Mouse (Mus musculus): Measurements from ENCODE around the gene Ccdc136. TPM values are rescaled to one million over a fixed set of nuclear protein-coding genes. Genes with fewer than 3 reads are reported as not detected.
"Not testable (repeated sequence)": the region's sequence is repeated elsewhere in the genome, so short reads cannot be mapped to it uniquely, and the experiment has no call there.

Gene Ccdc136
- polyA plus RNA-seq, 1 experiment from 2014 or later, result 24.0 TPM

DNA sequence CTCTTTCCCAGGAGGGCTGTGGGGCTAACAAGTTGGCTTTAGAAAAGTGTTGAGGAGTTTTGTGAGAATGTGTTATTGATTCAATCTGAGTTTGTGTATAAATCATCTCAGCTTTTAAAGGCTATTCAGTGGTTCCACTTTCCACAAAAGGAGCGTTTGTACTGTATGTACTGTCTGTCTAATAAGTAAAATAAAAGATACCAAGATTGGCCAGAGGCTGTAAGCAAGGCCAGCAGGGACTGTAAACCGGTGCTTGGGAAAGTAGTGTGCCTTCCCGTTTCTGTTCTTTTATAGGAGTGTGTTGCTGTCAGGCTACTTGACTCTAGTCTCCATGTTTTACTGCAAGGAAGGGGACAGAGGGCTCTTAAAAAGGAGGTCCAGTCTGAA lies 33.0 kb upstream of the Ccdc136 start:
- no peak for ATAC-seq (ENCODE audit: insufficient number of reproducible peaks, low FRiP score, low TSS enrichment, low read depth)
- H3K27ac ChIP-seq (replicated peaks), result peak overlapping the region; percentile 63; the same call in 1 of the 2 replicates
- 62% methylated on average over 3 of the region's 3 CpGs for WGBS
- H3K4me2 ChIP-seq (replicated peaks), result no peak overlapping the region
- H3K36me3 ChIP-seq, result peaks cover 41% of the 10 kb centered on the region
- no peaks in the 10 kb centered on the region for H3K9me3 ChIP-seq (replicated peaks)
- peaks cover 32% of the 10 kb centered on the region for H3K4me1 ChIP-seq
- H3K27me3 ChIP-seq, result no peaks in the 10 kb centered on the region
- H3K4me3 ChIP-seq (replicated peaks), result no peak overlapping the region
- H3K9ac ChIP-seq, result no peak overlapping the region

DNA sequence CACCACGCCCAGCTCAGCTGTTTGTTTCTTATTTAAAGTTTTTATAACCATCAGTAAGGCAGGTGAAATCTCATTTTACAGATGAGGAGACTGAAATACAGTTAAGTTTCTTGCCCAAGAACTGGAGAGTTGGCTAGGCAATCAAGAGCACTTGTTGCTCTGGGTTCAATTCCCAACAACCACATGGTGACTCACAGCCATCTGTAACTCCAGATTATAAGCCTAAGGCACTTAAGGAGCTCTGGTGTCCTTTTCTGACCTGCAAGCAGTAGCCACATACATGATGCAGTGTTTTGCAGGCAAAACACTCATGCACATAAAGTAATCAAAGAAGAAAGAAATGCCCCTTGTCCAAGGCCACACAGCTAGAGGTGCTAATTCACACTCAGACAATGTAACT lies 30.8 kb upstream of the Ccdc136 start:
- Histone ChIP-seq H3K4me2 (replicated peaks) (no peak overlapping the region), H3K9me3 (replicated peaks) (no peaks in the 10 kb centered on the region), H3K9ac (no peak overlapping the region), H3K27ac (replicated peaks) (no peak overlapping the region), H3K27me3 (no peaks in the 10 kb centered on the region), H3K4me1 (peaks cover 23% of the 10 kb centered on the region), H3K4me3 (replicated peaks) (no peak overlapping the region), H3K36me3 (peaks cover 42% of the 10 kb centered on the region)
- ATAC-seq (ENCODE audit: insufficient number of reproducible peaks, low FRiP score, low TSS enrichment, low read depth), result no peak
- 93% methylated on average over 1 of the region's 1 CpGs for WGBS

- Histone ChIP-seq H3K9me3 (replicated peaks) (no peaks in the 10 kb centered on the region), H3K27me3 (no peaks in the 10 kb centered on the region), H3K36me3 (peaks cover 60% of the 10 kb centered on the region), H3K27ac (replicated peaks) (no peak overlapping the region), H3K4me3 (replicated peaks) (no peak overlapping the region), H3K4me1 (no peaks in the 10 kb centered on the region), H3K9ac (no peak overlapping the region), H3K4me2 (replicated peaks) (no peak overlapping the region)
- WGBS, result 87% methylated on average over 4 of the region's 4 CpGs
- no peak for ATAC-seq (ENCODE audit: insufficient number of reproducible peaks, low FRiP score, low TSS enrichment, low read depth)
Observed at GRCm38 (mm10) chr6:29377386-29377785, 18.7 kb upstream of the Ccdc136 start.

DNA sequence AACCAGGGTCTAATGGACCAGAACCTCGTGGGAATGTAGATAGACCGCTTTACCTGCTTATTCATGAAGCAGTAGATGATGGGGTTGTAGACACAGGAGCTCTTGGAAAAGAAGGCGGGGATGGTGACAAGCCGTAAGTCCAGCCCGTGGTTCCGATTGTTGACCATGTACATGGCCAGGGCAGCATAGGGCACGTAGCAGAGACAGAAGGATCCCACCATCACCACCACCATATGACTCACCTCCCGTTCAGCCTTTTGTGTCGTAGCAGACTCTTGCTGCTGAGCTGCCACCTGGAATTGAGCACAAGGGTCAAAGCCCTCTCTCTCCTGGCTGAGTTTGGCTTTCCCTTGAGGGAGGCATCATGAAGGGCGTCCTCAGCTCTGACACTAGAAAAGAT lies 17.4 kb upstream of the Ccdc136 start:
- H3K9me3 ChIP-seq (replicated peaks), result no peaks in the 10 kb centered on the region
- no peak overlapping the region for H3K4me3 ChIP-seq (replicated peaks)
- no peaks in the 10 kb centered on the region for H3K27me3 ChIP-seq
- WGBS, result 92% methylated on average over 10 of the region's 10 CpGs
- no peak for ATAC-seq (ENCODE audit: insufficient number of reproducible peaks, low FRiP score, low TSS enrichment, low read depth)
- no peaks in the 10 kb centered on the region for H3K4me1 ChIP-seq
- no peak overlapping the region for H3K27ac ChIP-seq (replicated peaks)
- no peak overlapping the region for H3K9ac ChIP-seq
- peaks cover 49% of the 10 kb centered on the region for H3K36me3 ChIP-seq
- H3K4me2 ChIP-seq (replicated peaks), result no peak overlapping the region

GRCm38 (mm10) chr6:29379954-29380353 lies 16.2 kb upstream of the Ccdc136 start:
- Histone ChIP-seq H3K4me1 (no peaks in the 10 kb centered on the region), H3K36me3 (peaks cover 37% of the 10 kb centered on the region), H3K4me3 (replicated peaks) (no peak overlapping the region), H3K27ac (replicated peaks) (no peak overlapping the region), H3K9ac (no peak overlapping the region), H3K9me3 (replicated peaks) (no peaks in the 10 kb centered on the region), H3K4me2 (replicated peaks) (no peak overlapping the region), H3K27me3 (no peaks in the 10 kb centered on the region)
- WGBS, result 93% methylated on average over 6 of the region's 6 CpGs
- ATAC-seq (ENCODE audit: insufficient number of reproducible peaks, low FRiP score, low TSS enrichment, low read depth), result no peak

- Histone ChIP-seq H3K36me3 (peaks cover 13% of the 10 kb centered on the region), H3K4me1 (peaks cover 5% of the 10 kb centered on the region; the same call in 1 of the 2 replicates), H3K4me2 (replicated peaks) (no peak overlapping the region), H3K27me3 (no peaks in the 10 kb centered on the region), H3K9me3 (replicated peaks) (no peaks in the 10 kb centered on the region), H3K27ac (replicated peaks) (no peak overlapping the region), H3K9ac (no peak overlapping the region), H3K4me3 (replicated peaks) (no peak overlapping the region)
- ATAC-seq (ENCODE audit: insufficient number of reproducible peaks, low FRiP score, low TSS enrichment, low read depth), result no peak
- 55% methylated on average over 2 of the region's 2 CpGs for WGBS
Observed at GRCm38 (mm10) chr6:29382442-29382841, 13.7 kb upstream of the Ccdc136 start.

- Histone ChIP-seq H3K9me3 (replicated peaks) (no peaks in the 10 kb centered on the region), H3K4me1 (peaks cover 24% of the 10 kb centered on the region), H3K27ac (replicated peaks) (peak within 1 kb of the TSS; percentile 86), H3K9ac (no peak within 1 kb of the TSS; the same call in 1 of the 2 replicates), H3K4me2 (replicated peaks) (peak within 1 kb of the TSS; percentile 47), H3K4me3 (replicated peaks) (peak within 1 kb of the TSS; percentile 41), H3K27me3 (no peaks in the 10 kb centered on the region), H3K36me3 (no peaks in the 10 kb centered on the region)
- peak; percentile 73 for ATAC-seq (ENCODE audit: insufficient number of reproducible peaks, low FRiP score, low TSS enrichment, low read depth)
- 3% methylated on average over 12 of the region's 12 CpGs for WGBS
Observed at GRCm38 (mm10) chr6:29388052-29388518, 8.0 kb upstream of the Ccdc136 start, which contains the start of gene Opn1sw. Gene Opn1sw (minus strand): TSS chr6:29388468.

GRCm38 (mm10) chr6:29388606-29389080 lies 7.5 kb upstream of the Ccdc136 start:
- Histone ChIP-seq H3K4me2 (replicated peaks) (peak overlapping the region; percentile 47), H3K4me3 (replicated peaks) (peak overlapping the region; percentile 41), H3K27me3 (no peaks in the 10 kb centered on the region), H3K36me3 (no peaks in the 10 kb centered on the region), H3K4me1 (peaks cover 25% of the 10 kb centered on the region), H3K9me3 (replicated peaks) (no peaks in the 10 kb centered on the region), H3K27ac (replicated peaks) (peak overlapping the region; percentile 86), H3K9ac (no peak overlapping the region; the same call in 1 of the 2 replicates)
- 9% methylated on average over 11 of the region's 11 CpGs for WGBS
- ATAC-seq (ENCODE audit: insufficient number of reproducible peaks, low FRiP score, low TSS enrichment, low read depth), result peak; percentile 94

- Histone ChIP-seq H3K9me3 (replicated peaks) (no peaks in the 10 kb centered on the region), H3K27me3 (0 out of 2 replicates have a peak, but pooled peaks cover 5% of the 10 kb centered on the region), H3K9ac (no peak overlapping the region), H3K36me3 (no peaks in the 10 kb centered on the region), H3K27ac (replicated peaks) (no peak overlapping the region), H3K4me1 (peaks cover 27% of the 10 kb centered on the region), H3K4me3 (replicated peaks) (no peak overlapping the region), H3K4me2 (replicated peaks) (no peak overlapping the region)
- no peak for ATAC-seq (ENCODE audit: insufficient number of reproducible peaks, low FRiP score, low TSS enrichment, low read depth)
- 54% methylated on average over 9 of the region's 9 CpGs for WGBS
Observed at GRCm38 (mm10) chr6:29389425-29389824, 6.7 kb upstream of the Ccdc136 start.

DNA sequence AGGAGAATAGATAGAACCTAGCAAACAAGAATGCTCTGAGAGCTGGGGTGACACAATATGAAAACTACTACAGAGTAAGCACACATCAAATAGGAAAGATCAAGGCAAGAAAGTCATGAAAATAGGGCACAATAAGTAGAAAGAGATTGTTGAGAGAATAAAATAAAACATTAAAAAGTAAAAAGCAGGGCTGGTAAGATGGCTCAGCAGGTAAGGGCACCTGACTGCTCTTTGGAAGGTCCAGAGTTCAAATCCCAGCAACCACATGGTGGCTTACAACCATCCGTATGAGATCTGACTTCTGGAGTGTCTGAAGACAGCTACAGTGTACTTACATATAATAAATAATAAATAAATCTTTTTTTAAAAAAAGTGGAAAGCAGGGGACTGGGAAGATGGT lies 5.6 kb upstream of the Ccdc136 start:
- not testable (repeated sequence) for H3K27ac ChIP-seq (replicated peaks); H3K36me3 ChIP-seq; H3K9ac ChIP-seq; H3K9me3 ChIP-seq (replicated peaks); H3K4me2 ChIP-seq (replicated peaks); ATAC-seq (ENCODE audit: insufficient number of reproducible peaks, low FRiP score, low TSS enrichment, low read depth); H3K4me3 ChIP-seq (replicated peaks)
- peaks cover 10% of the 10 kb centered on the region; the same call in 1 of the 2 replicates for H3K27me3 ChIP-seq
- H3K4me1 ChIP-seq, result peaks cover 28% of the 10 kb centered on the region
- 83% methylated on average over 1 of the region's 1 CpGs for WGBS

- H3K4me2 ChIP-seq (replicated peaks); H3K9me3 ChIP-seq (replicated peaks); ATAC-seq (ENCODE audit: insufficient number of reproducible peaks, low FRiP score, low TSS enrichment, low read depth); H3K9ac ChIP-seq; H3K27ac ChIP-seq (replicated peaks); H3K36me3 ChIP-seq; H3K4me3 ChIP-seq (replicated peaks): not testable (repeated sequence)
- Histone ChIP-seq H3K27me3 (peaks cover 10% of the 10 kb centered on the region; the same call in 1 of the 2 replicates), H3K4me1 (peaks cover 34% of the 10 kb centered on the region)
- WGBS, result 74% methylated on average over 8 of the region's 8 CpGs
Observed at GRCm38 (mm10) chr6:29391241-29391640, 4.9 kb upstream of the Ccdc136 start.

- Histone ChIP-seq H3K9ac (no peak overlapping the region), H3K36me3 (no peaks in the 10 kb centered on the region), H3K9me3 (replicated peaks) (no peaks in the 10 kb centered on the region), H3K4me2 (replicated peaks) (no peak overlapping the region), H3K4me1 (peaks cover 33% of the 10 kb centered on the region), H3K27ac (replicated peaks) (no peak overlapping the region), H3K4me3 (replicated peaks) (no peak overlapping the region), H3K27me3 (peaks cover 10% of the 10 kb centered on the region; the same call in 1 of the 2 replicates)
- no peak for ATAC-seq (ENCODE audit: insufficient number of reproducible peaks, low FRiP score, low TSS enrichment, low read depth)
- WGBS, result 71% methylated on average over 4 of the region's 4 CpGs
Observed at GRCm38 (mm10) chr6:29391802-29392201, 4.3 kb upstream of the Ccdc136 start.
